Mouse (Mus musculus): ENCODE data around the gene Zfp697.
"Not testable (repeated sequence)": the region's sequence is repeated elsewhere in the genome, so short reads cannot be mapped to it uniquely, and the experiment has no call there.

Zfp697 gene

DNA sequence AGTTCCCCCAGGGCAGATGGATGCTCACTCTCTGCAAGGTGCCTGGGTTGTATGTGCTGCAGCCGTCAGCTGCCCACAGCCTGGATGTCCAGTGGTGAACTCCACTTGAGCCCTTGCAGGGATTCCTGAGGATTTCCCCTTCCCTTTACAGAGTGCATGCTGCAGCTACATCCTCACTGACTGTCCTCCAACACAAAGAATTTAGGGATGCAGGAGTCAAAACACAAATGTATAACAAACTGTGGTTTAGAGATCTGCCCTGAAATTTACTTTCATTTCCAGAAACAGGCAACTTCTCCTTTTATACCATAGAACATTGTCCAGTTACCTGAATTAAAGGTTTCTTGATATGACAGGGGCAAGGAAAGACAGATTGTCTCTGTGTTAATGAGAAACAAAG is 234.5 kb downstream of the Zfp697 start:
- not testable (repeated sequence) for DNase-seq (ENCODE audit: low read depth, low spot score)

DNA sequence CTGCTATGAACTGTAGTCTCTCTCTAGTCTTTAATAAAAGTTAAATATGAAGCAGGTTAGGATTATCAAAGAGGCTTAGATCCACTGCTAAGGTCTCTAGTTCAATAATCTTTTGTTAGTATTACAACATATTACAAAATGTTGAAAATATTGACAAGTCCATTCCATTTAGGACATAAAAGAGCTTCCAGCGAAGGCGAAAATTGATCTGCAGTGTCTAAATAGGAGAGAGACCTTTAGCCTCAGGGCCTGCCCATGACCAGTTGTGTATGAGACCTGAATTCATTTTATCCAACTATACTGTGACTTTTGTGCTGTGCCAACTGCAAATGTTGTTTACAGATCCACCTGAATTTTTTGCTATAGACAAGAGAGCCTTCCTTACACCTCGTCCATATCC is 247.4 kb downstream of the Zfp697 start:
- DNase-seq (ENCODE audit: low read depth, low spot score) = no peak

DNA sequence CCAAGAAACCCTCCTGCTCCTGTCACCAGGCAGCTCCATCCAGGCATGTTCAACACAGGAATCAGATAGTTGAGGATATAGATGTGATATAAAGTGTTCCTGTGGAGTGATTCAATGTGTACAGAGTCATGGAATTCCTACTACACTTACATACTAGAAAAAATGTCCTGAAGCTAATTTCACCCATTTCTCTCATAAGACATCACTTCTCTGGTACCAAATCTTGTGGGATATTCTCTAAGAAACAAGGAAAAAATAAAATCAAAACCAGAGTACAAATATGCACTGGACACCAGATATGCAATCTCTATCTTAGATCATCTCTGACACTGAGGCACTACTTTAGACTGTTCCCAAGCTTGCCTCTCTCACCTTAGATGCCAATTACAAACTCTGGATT is 247.9 kb downstream of the Zfp697 start, which contains the start of gene Hsd3b5:
Hsd3b5 (minus strand) TSS at position 101 of the 400 bp plus-strand sequence.
- no peak for DNase-seq (ENCODE audit: low read depth, low spot score)

DNA sequence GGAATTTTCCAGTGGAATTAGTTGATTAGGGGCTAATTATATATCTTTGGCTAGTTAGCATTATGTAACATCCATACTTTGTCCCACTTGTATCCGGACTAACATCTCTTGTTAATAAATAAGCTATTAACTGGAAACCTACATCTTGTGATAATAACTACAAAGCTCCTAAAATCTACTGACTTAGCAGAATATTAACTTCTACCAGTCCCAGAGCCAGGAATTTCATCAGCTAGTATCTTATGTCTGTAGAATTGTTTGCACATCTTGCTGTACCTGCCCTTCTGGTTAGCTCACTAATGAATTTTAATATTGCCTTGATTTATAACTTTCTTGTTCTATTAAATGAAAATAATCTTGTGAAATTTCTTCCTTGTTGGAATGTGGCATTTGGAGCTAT is 252.9 kb downstream of the Zfp697 start:
- no peak for DNase-seq (ENCODE audit: low read depth, low spot score)

DNA sequence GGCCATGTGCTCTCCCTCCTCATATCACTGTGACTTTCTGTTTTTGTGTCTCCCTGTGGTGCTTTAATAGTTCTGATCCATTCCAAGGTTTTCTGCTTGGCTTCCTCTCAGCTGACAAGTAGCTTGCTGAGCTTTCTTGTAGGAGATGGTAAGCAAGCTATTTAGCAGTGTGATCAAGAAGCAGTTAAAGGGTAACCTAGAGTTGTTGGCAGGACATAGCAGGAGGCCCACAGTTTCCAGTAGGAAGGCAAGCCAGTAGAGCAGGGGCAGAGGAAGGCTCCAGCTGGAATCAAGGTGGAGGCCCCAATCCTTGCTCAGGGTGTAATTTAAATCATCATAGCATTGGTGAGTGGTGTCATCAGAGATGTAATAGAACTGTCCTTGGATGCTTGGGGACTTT is 298.5 kb downstream of the Zfp697 start:
- DNase-seq (ENCODE audit: low read depth, low spot score) = no peak

DNA sequence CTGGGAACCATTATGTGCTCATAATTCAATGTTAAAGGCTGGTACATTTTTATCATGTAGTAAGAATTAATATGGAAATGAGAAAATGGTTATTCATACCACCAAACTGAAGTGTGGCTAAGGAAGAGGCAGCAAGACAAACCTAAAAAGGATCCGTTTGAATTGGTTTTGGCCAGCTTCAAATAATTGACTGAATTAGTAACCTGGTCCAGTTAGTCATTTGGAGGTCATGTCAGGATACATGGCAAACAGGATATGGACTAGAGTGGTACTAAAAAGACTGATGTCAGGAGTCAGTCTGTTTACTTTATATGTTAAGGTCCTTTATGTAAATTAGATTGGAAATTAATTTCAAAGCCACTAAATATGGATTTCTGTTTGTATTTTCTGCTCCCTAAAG is 300.1 kb downstream of the Zfp697 start:
- no peak for DNase-seq (ENCODE audit: low read depth, low spot score)

DNA sequence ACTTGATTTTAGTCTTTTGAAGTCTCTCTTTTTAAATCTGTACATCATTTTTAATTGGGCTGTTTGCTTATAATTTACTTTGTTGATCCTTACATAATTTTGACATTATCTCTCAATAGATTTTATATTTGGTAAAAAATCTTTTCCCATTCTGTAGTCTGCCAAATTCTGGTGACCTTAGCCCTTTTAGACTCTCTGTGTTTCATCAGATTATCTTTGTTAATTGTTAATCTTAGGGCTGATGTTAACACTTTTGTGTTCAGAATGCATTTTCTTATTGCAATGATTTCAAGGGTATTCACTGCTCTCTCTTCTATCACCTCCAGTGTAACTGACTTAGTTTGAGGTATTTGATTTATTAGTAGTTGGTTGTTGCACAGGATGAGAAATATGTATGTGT is 338.5 kb downstream of the Zfp697 start:
- no peak for DNase-seq (ENCODE audit: low read depth, low spot score)

DNA sequence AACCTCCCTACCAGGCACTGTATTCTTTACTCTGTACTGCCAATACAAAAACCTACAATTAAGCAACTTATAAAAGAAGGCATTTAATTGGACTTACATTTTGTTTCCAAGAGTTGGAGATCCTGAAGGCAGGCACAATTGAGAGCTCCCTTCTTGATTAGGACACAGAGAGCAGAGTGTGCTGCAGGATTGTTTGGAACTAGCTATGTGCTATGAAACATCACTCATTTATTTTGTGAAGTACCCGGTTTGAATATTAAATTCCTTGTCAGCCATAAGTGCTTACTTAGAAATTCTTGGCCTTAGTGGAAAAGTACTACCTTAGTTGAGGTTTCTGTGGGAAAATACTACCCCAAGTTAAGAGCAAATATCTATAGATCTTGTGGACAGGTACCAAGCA is 342.1 kb downstream of the Zfp697 start, which contains the start of gene Hsd3b2:
Hsd3b2 (minus strand) TSS at position 168 of the 400 bp plus-strand sequence.
- no peak for DNase-seq (ENCODE audit: low read depth, low spot score)

DNA sequence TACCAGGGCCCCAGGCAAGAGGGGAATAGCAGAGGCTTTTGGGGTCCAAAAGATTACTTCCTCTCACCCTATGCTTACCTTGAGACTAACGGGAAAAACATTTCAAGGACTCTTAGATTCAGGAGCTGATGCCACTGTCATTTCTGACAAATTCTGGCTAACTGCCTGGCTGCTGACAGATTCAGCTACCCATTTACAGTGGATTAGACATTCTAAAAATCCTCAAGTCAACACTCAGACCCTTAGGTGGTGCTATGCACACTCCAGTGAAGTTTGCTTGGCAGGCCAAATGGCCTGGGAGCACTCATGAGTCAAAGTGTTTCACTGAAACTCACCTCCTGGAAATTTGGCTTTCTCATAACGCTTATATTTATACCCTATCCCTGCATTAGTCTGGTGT is 344.0 kb downstream of the Zfp697 start:
- no peak for DNase-seq (ENCODE audit: low read depth, low spot score)

DNA sequence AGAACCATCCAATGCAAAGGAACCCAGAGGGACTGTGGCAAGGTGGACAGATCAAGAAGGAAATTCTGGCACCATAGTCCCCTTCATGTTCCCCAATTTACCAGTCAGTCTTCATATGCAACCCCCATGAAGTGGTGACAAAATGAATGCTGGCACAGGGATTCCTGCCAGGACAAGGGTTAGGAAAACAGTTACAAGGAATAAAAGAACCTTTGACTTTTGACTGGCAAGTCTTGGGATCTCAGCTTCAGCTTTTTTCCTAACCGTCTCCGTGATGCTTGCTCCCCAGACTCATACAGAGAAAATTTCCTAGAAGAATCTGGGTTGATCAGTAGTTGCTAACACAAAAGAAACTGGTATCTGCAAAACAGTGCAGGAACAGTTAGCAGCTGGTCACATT is 351.5 kb downstream of the Zfp697 start:
- no peak for DNase-seq (ENCODE audit: low read depth, low spot score)

DNA sequence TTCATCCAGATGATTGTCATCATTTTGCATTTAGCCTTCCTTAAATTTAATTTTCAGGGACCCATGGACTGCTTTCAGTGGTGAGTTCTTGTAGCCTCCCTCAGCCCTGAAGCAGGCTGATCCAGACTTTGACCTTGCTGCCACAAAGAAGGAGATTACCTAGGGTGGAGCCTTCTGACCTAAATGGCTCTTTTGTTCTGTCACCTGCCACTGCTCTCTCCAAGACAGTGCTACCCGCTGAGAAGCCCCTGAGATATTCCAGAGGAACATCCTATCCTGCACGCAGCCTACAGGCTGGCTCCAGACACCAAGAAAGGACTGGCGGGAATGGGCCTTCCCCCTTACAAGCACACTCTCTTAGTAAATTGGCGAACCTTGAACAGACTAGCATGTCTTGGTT is 352.1 kb downstream of the Zfp697 start:
- peak; percentile 42 for DNase-seq (ENCODE audit: low read depth, low spot score)

DNA sequence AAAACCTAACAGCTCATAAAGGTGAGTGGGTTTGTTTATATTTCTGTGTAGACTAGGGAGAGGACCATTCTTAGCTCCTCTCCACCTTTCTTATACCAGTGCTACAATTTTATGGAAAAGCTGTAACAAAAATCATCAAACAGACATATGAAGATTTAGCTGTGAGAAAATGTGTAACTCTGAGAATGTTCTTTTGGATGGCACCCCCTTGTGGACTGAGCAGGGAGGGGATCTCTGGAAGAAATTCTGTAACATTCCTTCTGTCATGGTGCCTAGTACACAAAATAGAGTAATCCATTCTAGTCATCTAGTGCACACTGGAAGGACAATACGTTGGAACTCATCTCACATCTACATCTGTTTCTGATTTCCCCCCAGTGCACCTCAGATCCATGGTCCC is 358.8 kb downstream of the Zfp697 start:
- DNase-seq (ENCODE audit: low read depth, low spot score) = not testable (repeated sequence)

DNA sequence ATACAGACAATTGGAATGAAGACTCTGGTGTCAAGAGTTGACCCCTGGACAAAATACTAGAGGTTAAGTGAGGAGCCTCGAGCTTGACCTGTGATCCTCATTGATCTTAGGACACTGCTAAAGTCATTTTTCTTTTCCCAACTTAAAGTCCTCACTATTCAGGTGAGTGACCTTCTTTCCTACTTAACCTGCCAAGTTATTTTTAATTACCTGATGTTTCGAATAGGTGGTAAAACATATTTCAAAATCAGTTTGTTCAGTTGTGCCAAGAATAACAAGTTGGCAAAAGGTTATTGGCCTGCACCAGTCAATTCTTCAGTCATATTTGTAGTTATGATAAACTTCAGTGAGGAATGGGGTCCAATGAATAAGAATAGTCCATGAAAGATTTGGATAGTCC is 369.9 kb downstream of the Zfp697 start:
- no peak for DNase-seq (ENCODE audit: low read depth, low spot score)

DNA sequence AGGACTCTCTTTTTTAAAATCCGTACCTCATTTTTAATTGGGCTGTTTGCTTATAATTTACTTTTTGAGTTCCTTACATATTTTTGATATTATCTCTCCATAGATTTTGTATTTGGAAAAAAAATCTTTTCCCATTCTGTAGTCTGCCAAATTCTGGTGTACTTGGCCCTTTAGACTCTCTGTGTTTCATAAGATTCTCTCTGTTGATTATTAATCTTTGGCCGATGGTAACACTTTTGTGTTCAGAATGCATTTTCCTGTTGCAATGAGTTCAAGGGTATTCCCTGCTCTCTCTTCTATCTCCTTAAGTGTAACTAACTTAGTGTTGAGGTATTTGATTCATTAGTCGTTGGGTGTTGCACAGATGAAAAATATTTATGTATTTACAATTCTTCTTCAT is 374.6 kb downstream of the Zfp697 start:
- no peak for DNase-seq (ENCODE audit: low read depth, low spot score)

DNA sequence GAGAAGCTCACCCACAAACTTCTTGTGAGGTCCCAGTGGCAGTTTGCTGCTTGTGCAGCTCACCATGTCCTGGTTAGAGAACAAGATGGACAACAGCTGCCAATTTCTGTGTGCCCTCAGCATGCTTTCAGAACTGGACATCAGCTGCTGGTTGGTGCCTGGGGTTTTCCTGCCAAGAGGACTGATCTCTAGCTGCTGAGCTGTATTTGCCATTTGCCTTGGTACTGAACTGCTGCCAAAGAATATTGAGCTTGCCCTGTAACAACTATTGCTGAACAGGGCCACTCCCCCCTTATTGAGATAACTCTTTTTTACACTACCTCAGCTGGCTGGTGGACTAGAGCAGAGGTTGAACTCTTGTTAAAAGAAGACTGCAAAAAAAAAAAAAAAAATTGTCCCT is 381.9 kb downstream of the Zfp697 start:
- no peak for DNase-seq (ENCODE audit: low read depth, low spot score)

DNA sequence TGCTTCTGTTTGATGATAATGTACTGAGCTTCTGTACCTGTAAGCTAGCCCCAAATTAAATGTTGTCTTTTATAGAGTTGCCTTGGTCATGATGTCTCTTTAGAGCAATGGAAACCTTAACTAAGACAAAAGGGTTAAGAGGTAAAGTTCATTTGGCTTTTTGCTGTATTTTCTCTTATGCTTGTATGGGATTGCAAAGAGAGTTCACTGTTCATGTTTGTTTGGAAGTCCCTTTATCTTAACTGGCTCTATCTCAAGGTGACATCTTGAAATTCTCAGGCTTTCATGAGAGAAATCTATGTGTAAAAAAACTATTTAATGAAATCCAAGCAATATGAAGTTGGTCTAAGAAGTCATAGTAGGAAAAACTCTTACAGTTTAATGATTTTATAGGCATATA is 398.7 kb downstream of the Zfp697 start:
- DNase-seq (ENCODE audit: low read depth, low spot score) = no peak

DNA sequence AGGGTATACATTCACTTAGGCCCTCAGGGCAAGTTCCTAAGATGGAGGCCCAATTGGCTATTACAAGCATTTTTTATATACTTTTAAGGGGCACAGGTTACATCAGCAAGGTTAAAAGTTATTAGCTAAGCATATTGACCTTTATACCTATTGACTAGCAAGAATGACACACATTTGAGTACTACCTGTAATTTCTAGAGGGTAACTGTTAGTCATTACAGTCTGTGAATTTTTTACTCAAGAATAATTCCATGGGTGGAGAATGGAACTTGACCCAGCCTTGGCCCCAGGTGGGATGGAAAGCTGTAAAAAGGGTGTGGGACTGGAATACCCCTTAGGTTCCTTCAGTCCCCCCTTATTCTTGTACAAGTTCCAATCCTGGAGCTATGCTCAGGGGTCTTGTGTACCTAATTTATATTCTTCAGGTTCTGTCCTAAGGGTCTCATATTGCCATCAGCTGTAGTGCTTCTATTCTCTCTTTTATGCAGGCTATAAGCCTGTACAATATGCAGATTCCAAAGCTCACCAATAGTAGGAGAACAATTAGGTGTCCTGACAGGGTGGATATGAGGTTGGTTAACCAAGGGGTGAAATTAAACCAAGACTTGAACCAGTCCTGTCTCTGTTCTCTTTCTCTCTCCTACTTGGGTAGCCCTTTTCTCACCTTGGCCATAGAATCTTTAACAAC is 400.1 kb downstream of the Zfp697 start:
- DNase-seq (ENCODE audit: low read depth, low spot score) = no peak

DNA sequence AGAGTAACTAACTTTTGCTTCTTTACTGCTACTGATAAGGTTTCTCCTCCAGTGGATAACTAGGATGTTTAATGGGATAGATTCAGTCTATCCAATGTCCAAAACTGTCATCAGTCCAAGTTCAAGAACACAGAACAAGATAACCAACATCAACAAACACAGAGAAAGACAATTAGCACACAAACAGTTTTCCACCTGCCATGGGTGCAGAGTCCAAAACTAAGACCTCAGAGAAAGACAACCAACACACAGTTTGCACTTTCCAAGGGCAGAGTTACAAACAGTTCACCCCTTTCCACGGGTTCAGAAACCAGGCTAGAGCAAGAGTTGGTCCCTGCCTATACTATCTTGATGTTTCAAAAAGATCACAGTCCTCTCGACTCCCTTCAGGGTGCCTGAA is 404.3 kb downstream of the Zfp697 start:
- DNase-seq (ENCODE audit: low read depth, low spot score) = no peak
